Mouse (Mus musculus) liver, embryonic 14.5 days (tissue): ENCODE measurements around the gene Morc2a.

Source experiments
- CTCF ChIP-seq: IDR thresholded peaks from 2 replicates; pipeline ENCODE4 v1.5.1; 2016; ENCODE audit warnings: antibody characterized with exemption, low read depth, control low read depth
- EP300 ChIP-seq: IDR thresholded peaks from 2 replicates; pipeline ENCODE4 v1.6.1; 2016; ENCODE audit warnings: antibody characterized with exemption, low read depth

DNA sequence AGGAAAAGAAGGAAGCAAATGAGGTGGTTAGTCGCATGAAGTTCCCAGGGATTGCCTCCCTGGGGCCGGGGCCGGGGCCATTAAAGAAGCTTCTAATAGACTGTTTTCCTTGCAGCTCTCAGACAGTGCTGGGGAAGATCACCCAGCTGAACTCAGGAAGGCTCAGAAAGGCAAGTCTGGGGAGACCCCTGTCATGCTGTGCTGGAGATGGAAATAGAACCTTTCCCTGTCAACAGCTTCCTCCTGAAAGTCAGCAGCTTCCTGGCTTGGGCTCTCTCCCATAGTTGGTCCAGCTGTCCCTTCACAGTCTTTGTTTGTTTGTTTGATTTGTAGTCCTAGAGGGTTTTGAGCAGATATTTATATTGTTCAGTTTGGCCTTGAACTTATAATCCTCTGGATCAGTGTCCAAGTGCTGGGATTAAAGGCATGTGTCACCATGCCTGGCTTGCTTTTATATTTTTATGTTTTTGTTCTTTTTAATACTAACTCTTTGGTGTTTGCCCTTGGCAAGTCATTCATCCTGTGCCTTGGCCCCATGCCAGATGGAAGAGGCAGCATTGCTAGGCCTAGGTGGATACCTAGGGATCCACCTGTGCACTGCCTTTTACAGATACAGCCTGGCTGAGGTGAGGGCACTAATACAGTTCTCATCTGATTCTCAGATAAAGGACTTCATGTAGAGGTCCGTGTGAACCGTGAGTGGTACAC, 35.9 kb downstream of the Morc2a start:
- TF ChIP-seq CTCF = no peak
- no peak for TF ChIP-seq EP300
